Mouse (Mus musculus): ENCODE results near the gene Nudt10. TPM values are rescaled to one million over a fixed set of nuclear protein-coding genes. Genes with fewer than 3 reads are reported as not detected.

Nudt10 gene
- polyA plus RNA-seq (2017; shearing (Covaris generic)), result 0.21 TPM

DNA sequence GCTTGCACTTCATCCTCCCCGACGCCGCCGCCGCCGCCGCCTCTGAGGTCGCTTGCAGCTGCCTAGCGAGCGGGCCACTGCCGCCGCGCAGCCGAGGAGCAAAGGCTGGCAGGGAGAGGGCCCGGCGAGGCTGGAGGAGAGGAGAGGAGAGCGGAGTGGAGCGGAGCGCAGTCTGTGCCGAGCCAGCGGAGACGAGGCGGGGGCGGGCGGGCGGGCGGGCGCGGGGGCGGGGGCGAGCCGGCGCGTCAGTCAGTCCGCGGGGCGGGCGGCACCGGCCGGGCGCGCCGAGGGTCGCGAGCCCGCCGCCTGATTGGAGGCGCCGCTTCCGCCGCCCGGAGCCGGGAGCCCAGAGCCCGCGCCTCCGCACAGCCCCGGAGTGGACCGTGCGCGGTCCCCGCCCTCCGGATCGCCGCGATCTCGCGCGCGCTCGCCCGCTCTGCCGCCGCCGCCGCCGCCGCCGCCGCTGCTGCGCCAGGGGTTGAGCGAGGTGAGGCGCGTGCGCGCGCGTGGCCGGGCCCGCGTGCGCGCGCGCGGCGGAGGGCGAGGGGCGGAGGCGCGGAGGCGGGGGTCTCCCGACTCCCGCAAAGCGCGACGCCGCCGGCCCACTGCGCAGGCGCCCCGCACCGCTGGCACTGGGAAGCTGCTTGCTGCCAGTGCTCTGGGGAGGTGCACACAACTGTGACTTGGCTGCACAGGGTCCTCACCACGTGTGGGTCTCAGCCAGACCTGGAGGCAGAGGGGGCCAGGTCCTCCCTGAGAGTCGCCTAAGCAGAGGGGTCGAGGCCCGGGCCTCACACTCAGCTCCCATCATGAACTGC is at the start of gene Nudt10:
Gene Nudt10 (minus strand): TSS at position 193 of the 818 bp plus-strand sequence.

Other genes starting within 250 kb of the Nudt10 start
- gene Nudt11, start 125.6 kb downstream of the Nudt10 start, polyA plus RNA-seq (2017; shearing (Covaris generic)), result not detected
- not detected for gene AU022751, start 89.6 kb downstream of the Nudt10 start, polyA plus RNA-seq (2017; shearing (Covaris generic))
- not detected for gene Bmp15, start 147.7 kb upstream of the Nudt10 start, polyA plus RNA-seq (2017; shearing (Covaris generic))
- not detected for gene Shroom4, start 226.8 kb upstream of the Nudt10 start, polyA plus RNA-seq (2017; shearing (Covaris generic))